Mouse (Mus musculus) testis, postnatal 10 days (tissue): ENCODE results near the gene Ttyh3.

Source experiments
- DNase-seq: peaks from one replicate; pipeline ENCODE4 v3.0.0; 2021; ENCODE audit warnings: low spot score

The Ttyh3 gene

GRCm38 (mm10) chr5:140652587-140652986 is 3.8 kb upstream of the Ttyh3 start:
- no peak for DNase-seq

- no peak for DNase-seq
Measured at GRCm38 (mm10) chr5:140651231-140651630, 2.4 kb upstream of the Ttyh3 start.

GRCm38 (mm10) chr5:140649881-140650414 is 1.1 kb upstream of the Ttyh3 start:
- DNase-seq: no peak

GRCm38 (mm10) chr5:140649101-140649667 is 353 bp upstream of the Ttyh3 start:
- DNase-seq: peak; percentile 100

- DNase-seq: peak; percentile 81
Measured at GRCm38 (mm10) chr5:140647821-140648518, 861 bp downstream of the Ttyh3 start.

GRCm38 (mm10) chr5:140647031-140647760 is 1.6 kb downstream of the Ttyh3 start:
- DNase-seq: no peak

GRCm38 (mm10) chr5:140646171-140646570 is 2.7 kb downstream of the Ttyh3 start:
- DNase-seq: no peak

- no peak for DNase-seq
Measured at GRCm38 (mm10) chr5:140645454-140645853, 3.4 kb downstream of the Ttyh3 start.

- DNase-seq: no peak
Measured at GRCm38 (mm10) chr5:140644702-140645201, 4.1 kb downstream of the Ttyh3 start.

- no peak for DNase-seq
Measured at GRCm38 (mm10) chr5:140644263-140644662, 4.6 kb downstream of the Ttyh3 start.

- no peak for DNase-seq
Measured at GRCm38 (mm10) chr5:140642076-140642475, 6.8 kb downstream of the Ttyh3 start.

GRCm38 (mm10) chr5:140641254-140641928 is 7.4 kb downstream of the Ttyh3 start:
- DNase-seq: no peak

- DNase-seq: no peak
Measured at GRCm38 (mm10) chr5:140640812-140641211, 8.0 kb downstream of the Ttyh3 start.

- no peak for DNase-seq
Measured at GRCm38 (mm10) chr5:140639871-140640270, 9.0 kb downstream of the Ttyh3 start.

GRCm38 (mm10) chr5:140639312-140639711 is 9.5 kb downstream of the Ttyh3 start:
- no peak for DNase-seq

GRCm38 (mm10) chr5:140638484-140638883 is 10.3 kb downstream of the Ttyh3 start:
- no peak for DNase-seq

- DNase-seq: no peak
Measured at GRCm38 (mm10) chr5:140637989-140638388, 10.8 kb downstream of the Ttyh3 start.

GRCm38 (mm10) chr5:140637058-140637410 is 11.8 kb downstream of the Ttyh3 start:
- no peak for DNase-seq

- no peak for DNase-seq
Measured at GRCm38 (mm10) chr5:140636316-140637057, 12.3 kb downstream of the Ttyh3 start.

- DNase-seq: no peak
Measured at GRCm38 (mm10) chr5:140634798-140635722, 13.8 kb downstream of the Ttyh3 start.
